In genomic region chr6:140429236-140429635, GRCm38 (mm10) we compare ENCODE assay signal across 12 mouse cellular contexts.
"Had no signal": no experiment of that assay in that cellular context is flagged by ENCODE, and none has a peak within 500 bp of the region (broad histone marks: within the 10 kb centered on the region; RNA-seq: fewer than 3 reads in every experiment).

No protein-coding gene starts in this region.

- DNase-seq: lung, embryonic 14.5 days; lung, postnatal 10 days; lung, postnatal 4 days; midbrain, embryonic 14.5 days; retina, postnatal 1 day; right cerebral cortex, adult 18-20 months; right cerebral cortex, postnatal 25 days; right cerebral cortex, postnatal 4 days; spleen, adult 18-20 months; thymus, adult 18-20 months; thymus, postnatal 14 days; thymus, postnatal 36 days had no signal
